Mouse (Mus musculus) 3134 (cell line): ENCODE results near the gene Fam199x.

Source experiments
- DNase-seq: peaks from one replicate; pipeline ENCODE4 v3.0.0-alpha.2; 2011; ENCODE audit warnings: low spot score; ENCODE audit not compliant: insufficient read length; ENCODE audit errors: extremely low read depth

Fam199x gene

DNA sequence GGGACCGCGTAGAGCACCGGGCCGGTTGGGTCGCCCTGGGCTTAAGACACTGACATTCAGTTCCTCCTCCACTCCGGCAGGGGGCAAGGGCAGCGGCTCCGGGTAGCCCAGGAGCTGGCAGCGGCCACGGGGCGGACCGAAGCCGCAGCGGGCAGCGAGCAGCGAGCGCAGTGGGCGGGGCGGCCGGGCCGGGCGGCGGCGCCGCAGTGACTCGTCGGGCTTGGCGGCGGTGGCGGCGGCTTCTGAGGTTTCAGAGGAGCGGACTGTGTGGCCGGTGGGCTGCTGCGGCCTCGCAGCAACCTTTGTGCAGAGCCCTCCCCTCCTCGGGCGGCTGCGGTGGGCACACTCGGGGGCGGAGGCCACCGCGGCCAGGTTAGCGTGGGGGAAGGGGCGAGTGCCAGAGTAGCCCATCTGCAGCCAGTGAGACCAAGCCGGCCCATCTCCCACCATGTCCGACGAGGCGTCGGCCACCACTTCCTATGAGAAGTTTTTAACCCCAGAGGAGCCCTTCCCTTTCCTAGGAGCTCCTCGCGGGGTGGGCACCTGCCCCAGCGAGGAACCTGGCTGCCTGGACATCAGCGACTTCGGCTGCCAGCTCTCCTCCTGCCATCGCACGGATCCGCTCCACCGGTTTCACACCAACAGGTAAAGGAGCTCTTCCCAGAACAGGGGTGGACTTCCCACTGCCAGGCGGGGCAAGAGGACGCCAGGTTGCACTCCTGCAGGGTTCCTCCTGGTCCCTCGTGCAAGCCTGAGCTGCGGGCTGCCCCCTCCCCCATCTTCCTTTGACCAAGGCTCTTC, at the start of gene Fam199x:
Fam199x (plus strand) TSS at position 170 of the 801 bp plus-strand sequence.
- DNase-seq, result peak; percentile 84

DNA sequence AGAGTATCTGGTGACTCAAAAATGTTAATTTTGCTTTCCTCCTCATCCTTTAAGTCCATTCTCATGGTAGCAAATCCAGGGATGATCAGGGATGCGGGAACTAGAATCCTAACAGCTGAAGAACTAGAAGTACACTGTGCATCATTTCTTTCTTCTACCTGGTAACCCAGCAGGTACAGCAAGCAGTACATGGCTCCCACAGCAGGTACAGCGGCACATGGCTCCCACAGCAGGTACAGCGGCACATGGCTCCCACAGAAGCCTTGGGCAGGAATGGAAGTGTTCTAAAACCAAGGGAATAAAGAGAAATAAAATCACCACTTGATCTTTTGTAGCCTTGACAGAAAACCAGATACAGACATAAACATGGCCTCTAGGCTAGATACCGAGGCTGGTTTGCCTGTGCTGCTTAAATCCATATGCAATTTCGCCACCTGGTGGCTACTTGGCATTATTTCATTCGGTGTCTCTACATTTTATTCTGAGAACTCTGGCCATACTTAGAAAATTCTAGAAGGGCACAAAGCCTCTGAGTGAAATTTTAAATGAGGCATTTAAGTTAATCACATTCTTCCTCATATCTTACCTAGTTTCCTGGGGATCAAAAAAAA, 34.2 kb upstream of the Fam199x start:
- no peak for DNase-seq

GRCm38 (mm10) chrX:137017668-137018067, 31.7 kb upstream of the Fam199x start:
- DNase-seq, result no peak

DNA sequence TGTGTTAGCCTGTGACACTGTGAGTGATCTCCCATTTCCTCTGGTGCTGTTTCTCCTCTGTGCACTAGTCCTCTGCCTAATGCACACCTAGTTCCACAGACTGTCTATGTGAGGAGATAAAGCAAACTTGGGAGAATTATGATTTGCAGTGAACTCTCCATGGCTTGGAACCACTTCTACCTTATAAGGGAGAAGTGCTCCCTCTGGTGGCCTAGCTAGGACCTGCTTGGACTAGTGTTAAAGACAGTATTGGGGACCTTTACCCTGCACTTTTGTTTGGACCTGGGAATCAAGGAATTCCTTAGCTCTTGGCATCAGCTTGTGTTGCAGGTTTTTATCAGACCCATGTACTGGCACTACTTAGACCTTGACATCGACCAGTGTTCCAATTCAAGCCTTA, 30.1 kb upstream of the Fam199x start:
- no peak for DNase-seq

- no peak for DNase-seq
Observed at GRCm38 (mm10) chrX:137030916-137031315, 18.5 kb upstream of the Fam199x start.

GRCm38 (mm10) chrX:137031726-137032125, 17.7 kb upstream of the Fam199x start:
- no peak for DNase-seq

GRCm38 (mm10) chrX:137034322-137034721, 15.1 kb upstream of the Fam199x start:
- DNase-seq, result no peak

GRCm38 (mm10) chrX:137037470-137037999, 11.9 kb upstream of the Fam199x start:
- DNase-seq, result no peak

GRCm38 (mm10) chrX:137038000-137038483, 11.4 kb upstream of the Fam199x start, which contains the start of gene Slc25a53:
Slc25a53 (minus strand) TSS chrX:137038302.
- peak; percentile 89 for DNase-seq

- no peak for DNase-seq
Observed at GRCm38 (mm10) chrX:137038502-137038901, 10.9 kb upstream of the Fam199x start.

DNA sequence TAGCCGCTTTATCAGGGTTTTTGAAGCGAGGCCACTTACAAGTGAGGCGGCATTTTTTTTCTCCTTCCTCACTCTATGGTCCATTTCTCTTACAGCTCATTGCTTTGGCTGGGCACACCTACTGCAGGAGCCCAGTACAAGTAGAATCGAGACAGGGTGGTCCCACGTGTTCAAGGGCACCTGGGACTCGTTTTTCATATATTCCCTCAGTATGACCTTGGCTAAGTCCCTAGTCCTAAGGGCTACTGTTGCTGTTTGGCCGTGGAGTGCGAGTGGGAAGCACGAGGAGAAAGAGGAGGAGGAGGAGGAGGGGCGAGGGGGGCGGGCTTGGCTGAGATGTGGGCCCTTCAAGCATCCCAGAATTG, 352 bp upstream of the Fam199x start:
- no peak for DNase-seq

GRCm38 (mm10) chrX:137063202-137063601, 13.8 kb downstream of the Fam199x start:
- DNase-seq, result no peak

- no peak for DNase-seq
Observed at GRCm38 (mm10) chrX:137104531-137104930, 55.1 kb downstream of the Fam199x start.

GRCm38 (mm10) chrX:137106498-137106897, 57.1 kb downstream of the Fam199x start:
- no peak for DNase-seq

GRCm38 (mm10) chrX:137118097-137118746, 68.8 kb downstream of the Fam199x start:
- DNase-seq, result no peak

- no peak for DNase-seq
Observed at GRCm38 (mm10) chrX:137119675-137120423, 70.5 kb downstream of the Fam199x start.

DNA sequence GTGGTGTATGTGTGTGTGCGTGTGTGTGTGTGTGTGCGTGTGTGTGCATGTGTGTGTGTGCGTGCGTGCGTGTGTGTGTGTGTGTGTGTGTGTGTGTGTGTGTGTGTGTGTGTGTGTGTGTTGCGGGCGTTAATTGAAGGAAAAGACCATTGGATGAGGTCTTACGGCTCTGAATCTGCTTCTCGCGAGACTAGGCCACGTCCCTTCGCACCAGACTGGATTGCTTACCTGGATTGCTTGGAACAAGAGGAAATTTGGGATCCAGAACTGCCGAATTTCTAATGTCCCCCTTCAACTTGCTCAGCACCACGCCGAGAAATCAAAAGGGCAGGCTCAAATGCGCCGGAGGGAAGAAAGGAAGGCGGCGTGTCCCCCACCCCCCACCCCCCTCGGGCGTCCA, 72.3 kb downstream of the Fam199x start, which contains the start of gene Esx1:
Esx1 (minus strand) TSS at position 366 of the 400 bp plus-strand sequence.
- no peak for DNase-seq

DNA sequence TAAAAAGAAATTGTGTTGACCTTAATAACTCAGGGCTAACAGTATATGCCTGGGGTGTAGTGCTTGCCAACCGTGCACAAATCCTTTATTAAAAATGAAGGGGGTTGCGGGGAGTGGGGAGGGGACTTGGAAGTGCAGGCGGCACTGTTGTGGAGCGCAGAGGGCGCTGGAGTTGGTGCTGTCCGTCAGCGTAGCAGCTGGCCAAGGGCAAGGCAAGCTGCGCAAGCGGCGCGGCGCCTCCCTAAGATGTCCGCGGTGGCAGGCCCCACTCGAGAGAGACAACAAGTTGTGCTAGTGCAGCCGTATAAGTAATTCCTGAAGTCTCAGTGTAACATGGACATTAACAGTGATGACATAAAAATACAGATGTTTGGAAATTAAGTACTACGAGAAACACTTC, 78.1 kb downstream of the Fam199x start:
- DNase-seq, result no peak
